In genomic region chr12:86592509-86592908, GRCm38 (mm10) we compare ENCODE assay signal across 18 mouse cellular contexts.
DNase-seq lines count a peak whose midpoint lies in the region; ATAC-seq lines count a peak whose summit lies in the region.
"Had no signal": no experiment of that assay in that cellular context is flagged by ENCODE, and none has a peak within 500 bp of the region (broad histone marks: within the 10 kb centered on the region; RNA-seq: fewer than 3 reads in every experiment).

No protein-coding gene starts in this region.

- DNase-seq in CD4-positive helper T cell, adult 2 months (ENCODE audit: low read depth, low spot score), result peak; percentile 37
- peak; percentile 29 for DNase-seq in CD4-positive, CD25-positive, alpha-beta regulatory T cell, adult 2 months (ENCODE audit: low read depth, low spot score)
- peak; percentile 41 for DNase-seq in induced T-regulatory cell, adult 2 months (ENCODE audit: low read depth)
- no peak for DNase-seq in lung, postnatal 14 days
- DNase-seq: adrenal gland, adult 8-10 months; adrenal gland, postnatal 25 days; cerebellum, adult 11-12 months; cerebellum, adult 8-10 months; cerebellum, postnatal 10 days; cerebellum, postnatal 36 days; embryo, embryonic 11 days; forebrain, postnatal 0 days; gastrocnemius, adult 2 months; gastrocnemius, postnatal 14 days; heart, adult 11 months had no signal

- ATAC-seq in erythroblast, adult 5-6 weeks (replicated peaks; ENCODE audit: low FRiP score, poor library complexity, severe bottlenecking), result no peak
- ATAC-seq in erythroid progenitor cell, adult 5-6 weeks (replicated peaks; ENCODE audit: low FRiP score, poor library complexity, severe bottlenecking), result no peak
- ATAC-seq: forebrain, embryonic 14.5 days; forebrain, postnatal 0 days had no signal
